ENCODE assay signal across 15 mouse cellular contexts in genomic region chr2:94500649-94501048, GRCm38 (mm10).
DNase-seq lines count a peak whose midpoint lies in the region; ATAC-seq and TF ChIP-seq lines count a peak whose summit lies in the region.
"Had no signal": no experiment of that assay in that cellular context is flagged by ENCODE, and none has a peak within 500 bp of the region (broad histone marks: within the 10 kb centered on the region; RNA-seq: fewer than 3 reads in every experiment).

No protein-coding gene starts in this region.

- H3K4me2 ChIP-seq in intestine, postnatal 0 days (replicated peaks; ENCODE audit: low read depth) = no peak overlapping the region
- no peak overlapping the region for H3K4me2 ChIP-seq in intestine, embryonic 16.5 days (ENCODE audit: low read depth, low read length)
- H3K4me2 ChIP-seq: lung, embryonic 15.5 days had no signal

- no peak overlapping the region for H3K27ac ChIP-seq in intestine, postnatal 0 days (ENCODE audit: low read depth, low read length)
- H3K27ac ChIP-seq in intestine, embryonic 16.5 days (ENCODE audit: low read length) = no peak overlapping the region
- H3K27ac ChIP-seq: lung, embryonic 15.5 days; midbrain, embryonic 10.5 days had no signal

- H3K9me3 ChIP-seq in intestine, postnatal 0 days (ENCODE audit: control insufficient read depth) = no peaks in the 10 kb centered on the region
- H3K9me3 ChIP-seq in intestine, embryonic 16.5 days (ENCODE audit: control insufficient read depth, low read length) = no peaks in the 10 kb centered on the region
- H3K9me3 ChIP-seq: lung, embryonic 15.5 days; midbrain, embryonic 10.5 days had no signal

- no peak for ATAC-seq in CD4-positive, CD25-positive, alpha-beta regulatory T cell, adult 4 months
- no peak for ATAC-seq in intestine, postnatal 0 days
- ATAC-seq in intestine, embryonic 16.5 days = no peak
- ATAC-seq: forebrain, embryonic 16.5 days had no signal

- 32% methylated on average over 2 of the region's 2 CpGs for WGBS in intestine, postnatal 0 days
- WGBS in intestine, embryonic 16.5 days = 45% methylated on average over 2 of the region's 2 CpGs

- no peak overlapping the region for H3K4me3 ChIP-seq in intestine, postnatal 0 days (ENCODE audit: low read depth, low read length)
- H3K4me3 ChIP-seq in intestine, embryonic 16.5 days (ENCODE audit: low read length) = no peak overlapping the region
- H3K4me3 ChIP-seq: lung, embryonic 15.5 days; midbrain, embryonic 10.5 days had no signal

- no peaks in the 10 kb centered on the region for H3K27me3 ChIP-seq in intestine, postnatal 0 days (replicated peaks; ENCODE audit: control insufficient read depth, insufficient read depth, low read length)
- H3K27me3 ChIP-seq in intestine, embryonic 16.5 days (replicated peaks; ENCODE audit: control insufficient read depth, insufficient read depth, low read length) = no peaks in the 10 kb centered on the region
- H3K27me3 ChIP-seq: lung, embryonic 15.5 days had no signal

- DNase-seq in CD4-positive, CD25-positive, alpha-beta regulatory T cell, adult 2 months (ENCODE audit: low read depth, low spot score) = peak; percentile 7
- peak; percentile 21 for DNase-seq in retina, postnatal 1 day
- no peak for DNase-seq in retina, embryonic 14.5 days (ENCODE audit: low spot score)
- DNase-seq in testis, postnatal 14 days (ENCODE audit: low spot score) = peak; percentile 49
- no peak for DNase-seq in layer of hippocampus, adult 8-10 months (ENCODE audit: low spot score in 2 of 2)
- DNase-seq: adrenal gland, adult 2 months; gastrocnemius, postnatal 36 days; kidney, adult 18-20 months; thymus, adult 18-20 months had no signal

- H3K4me1 ChIP-seq in intestine, postnatal 0 days (replicated peaks; ENCODE audit: control insufficient read depth, insufficient read depth, low read length) = no peaks in the 10 kb centered on the region
- no peaks in the 10 kb centered on the region for H3K4me1 ChIP-seq in intestine, embryonic 16.5 days (ENCODE audit: control insufficient read depth, insufficient read depth, low read length)
- H3K4me1 ChIP-seq: lung, embryonic 15.5 days; midbrain, embryonic 10.5 days had no signal

- H3K9ac ChIP-seq in intestine, postnatal 0 days (ENCODE audit: low read depth, low read length) = no peak overlapping the region
- H3K9ac ChIP-seq in intestine, embryonic 16.5 days (ENCODE audit: low read depth, low read length) = no peak overlapping the region
- H3K9ac ChIP-seq: lung, embryonic 15.5 days had no signal

- no peaks in the 10 kb centered on the region for H3K36me3 ChIP-seq in intestine, postnatal 0 days (ENCODE audit: control insufficient read depth, insufficient read depth)
- no peaks in the 10 kb centered on the region for H3K36me3 ChIP-seq in intestine, embryonic 16.5 days (ENCODE audit: control insufficient read depth, insufficient read depth, low read length)
- H3K36me3 ChIP-seq: lung, embryonic 15.5 days; midbrain, embryonic 10.5 days had no signal

- peak; percentile 21; the same call in 1 of the 2 replicates for TF ChIP-seq CTCF in intestine, postnatal 0 days (IDR thresholded peaks at IDR 0.05; ENCODE audit: low read depth)

Comparison
In these comparisons a context has a peak if more than half of its experiments do, and no peak if none do; other contexts are left out.
1. DNase-seq: peak in CD4-positive, CD25-positive, alpha-beta regulatory T cell, adult 2 months (single experiment), retina, postnatal 1 day (single experiment) and testis, postnatal 14 days (single experiment); none in retina, embryonic 14.5 days (single experiment) and layer of hippocampus, adult 8-10 months (0 of 2).